Mouse (Mus musculus): ENCODE results near the gene Ldlr. TPM values are rescaled to one million over a fixed set of nuclear protein-coding genes. Genes with fewer than 3 reads are reported as not detected.
A peak's percentile ranks its signal among the peaks of the same experiment; 100 is the strongest.
"Not testable (repeated sequence)": the region's sequence is repeated elsewhere in the genome, so short reads cannot be mapped to it uniquely, and the experiment has no call there.

The Ldlr gene
- 23.8 and 25.6 TPM in 2 replicates for total RNA-seq (2015)
- total RNA-seq (2017), result 50.1 and 51.5 TPM in 2 replicates

GRCm38 (mm10) chr9:21723377-21724146 lies at the start of gene Ldlr:
Gene Ldlr, plus strand, starts transcription at chr9:21723483.
- peak; percentile 74 for ATAC-seq (ENCODE audit: poor library complexity, severe bottlenecking)

GRCm38 (mm10) chr9:21677706-21678105 lies 45.6 kb upstream of the Ldlr start:
- ATAC-seq (ENCODE audit: poor library complexity, severe bottlenecking), result no peak

DNA sequence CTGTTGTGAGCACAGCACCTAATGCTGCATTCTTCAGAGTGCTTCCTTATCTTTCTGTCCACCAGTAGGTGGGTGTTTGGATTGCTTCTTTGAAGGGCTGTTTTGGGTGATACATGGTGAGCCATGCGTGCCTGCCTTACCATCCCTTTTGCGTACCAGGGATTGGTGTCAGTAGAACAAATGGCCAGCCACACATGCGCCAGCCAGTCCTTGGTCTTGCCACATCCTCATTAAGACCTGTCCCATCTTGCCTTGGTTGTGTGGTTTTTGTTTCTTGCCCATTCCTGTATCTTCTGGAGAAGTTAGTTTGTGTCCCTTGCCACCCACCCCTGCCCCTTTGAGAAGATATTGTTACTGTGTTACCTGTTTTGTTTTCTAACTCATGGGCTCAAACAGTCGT lies 42.8 kb upstream of the Ldlr start:
- no peak for ATAC-seq (ENCODE audit: poor library complexity, severe bottlenecking)

DNA sequence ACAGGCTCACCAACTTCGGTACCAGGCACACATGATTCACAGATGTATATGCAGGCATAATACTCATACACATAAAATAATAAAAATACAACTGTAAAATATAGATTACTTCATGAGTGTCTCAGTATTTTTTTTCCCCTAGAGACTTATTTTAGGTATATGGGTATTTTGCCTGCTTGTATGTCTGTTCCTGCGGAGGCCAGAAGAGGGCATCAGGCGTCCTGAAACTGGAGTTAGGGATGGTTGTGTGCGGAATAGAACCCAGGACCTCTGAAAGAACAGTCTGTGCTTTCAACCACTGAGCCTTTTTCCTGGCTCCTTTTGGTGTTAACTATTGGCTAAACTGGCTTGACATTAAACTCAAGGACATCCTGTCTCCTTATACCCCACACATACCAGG lies 40.5 kb upstream of the Ldlr start:
- ATAC-seq (ENCODE audit: poor library complexity, severe bottlenecking), result no peak

GRCm38 (mm10) chr9:21683897-21684296 lies 39.4 kb upstream of the Ldlr start:
- no peak for ATAC-seq (ENCODE audit: poor library complexity, severe bottlenecking)

- ATAC-seq (ENCODE audit: poor library complexity, severe bottlenecking), result no peak
Observed at GRCm38 (mm10) chr9:21688554-21688953, 34.7 kb upstream of the Ldlr start.

- no peak for ATAC-seq (ENCODE audit: poor library complexity, severe bottlenecking)
Observed at GRCm38 (mm10) chr9:21690031-21690430, 33.3 kb upstream of the Ldlr start.

DNA sequence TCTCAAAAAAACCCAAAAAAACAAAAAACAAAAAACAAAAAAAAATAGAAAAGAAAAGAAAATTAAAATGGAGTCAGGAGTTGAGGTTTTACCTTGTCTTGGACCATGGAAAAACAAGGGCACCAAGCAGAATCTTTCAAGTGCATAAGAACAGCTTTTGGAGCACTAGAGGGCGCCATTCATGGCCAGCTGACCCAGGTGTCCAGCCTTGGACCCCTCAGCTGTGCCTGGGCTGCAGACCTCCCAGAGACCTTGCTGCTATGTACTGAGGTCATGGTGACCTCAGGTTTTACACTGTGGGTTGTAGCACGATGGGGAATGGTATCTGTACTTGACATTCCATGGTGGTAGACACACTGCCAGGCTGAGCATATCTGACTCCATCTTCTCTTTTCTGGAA lies 31.4 kb upstream of the Ldlr start:
- no peak for ATAC-seq (ENCODE audit: poor library complexity, severe bottlenecking)

DNA sequence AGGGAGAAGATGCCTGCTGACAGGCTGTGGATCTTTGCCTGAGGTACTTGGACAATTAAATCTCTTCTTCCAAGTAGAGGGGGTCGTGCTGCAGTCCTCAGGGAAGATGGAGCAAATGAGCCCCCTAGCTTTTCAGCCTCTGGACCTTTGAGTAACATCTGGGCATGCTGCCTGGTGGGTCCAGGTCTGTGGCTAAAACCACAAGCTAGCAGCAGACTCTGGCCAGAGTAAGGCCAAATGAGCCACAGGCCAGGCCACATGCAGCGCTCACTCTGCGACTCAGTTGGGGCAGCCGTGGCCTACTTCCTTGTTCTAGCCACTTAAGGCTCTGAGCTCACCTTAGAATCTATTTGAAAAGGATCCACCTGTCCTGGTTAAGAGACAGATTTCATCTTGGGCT lies 30.8 kb upstream of the Ldlr start:
- no peak for ATAC-seq (ENCODE audit: poor library complexity, severe bottlenecking)

- no peak for ATAC-seq (ENCODE audit: poor library complexity, severe bottlenecking)
Observed at GRCm38 (mm10) chr9:21694071-21694470, 29.2 kb upstream of the Ldlr start.

GRCm38 (mm10) chr9:21695229-21695792 lies 28.0 kb upstream of the Ldlr start:
- peak; percentile 20; the same call in 1 of the 2 replicates for ATAC-seq (ENCODE audit: poor library complexity, severe bottlenecking)

DNA sequence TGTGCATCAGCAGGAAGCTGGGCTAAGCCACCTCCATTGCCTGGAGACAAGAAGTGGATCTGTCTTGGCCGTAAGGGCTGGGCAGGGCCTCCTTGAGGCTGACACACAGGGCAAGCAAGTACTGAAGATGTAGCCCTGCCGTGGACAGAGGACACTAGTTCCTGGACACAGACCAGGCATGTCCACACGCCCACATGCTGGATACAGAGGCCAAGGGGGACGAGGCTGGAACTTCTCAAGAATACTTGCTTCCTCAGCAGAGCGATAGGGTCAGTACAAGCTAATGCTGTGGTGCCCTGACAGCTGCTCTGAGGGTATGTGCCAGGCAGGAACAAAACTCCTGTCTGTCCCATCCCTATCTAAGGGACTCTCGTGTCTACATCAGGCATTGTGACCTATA lies 26.2 kb upstream of the Ldlr start:
- no peak for ATAC-seq (ENCODE audit: poor library complexity, severe bottlenecking)

DNA sequence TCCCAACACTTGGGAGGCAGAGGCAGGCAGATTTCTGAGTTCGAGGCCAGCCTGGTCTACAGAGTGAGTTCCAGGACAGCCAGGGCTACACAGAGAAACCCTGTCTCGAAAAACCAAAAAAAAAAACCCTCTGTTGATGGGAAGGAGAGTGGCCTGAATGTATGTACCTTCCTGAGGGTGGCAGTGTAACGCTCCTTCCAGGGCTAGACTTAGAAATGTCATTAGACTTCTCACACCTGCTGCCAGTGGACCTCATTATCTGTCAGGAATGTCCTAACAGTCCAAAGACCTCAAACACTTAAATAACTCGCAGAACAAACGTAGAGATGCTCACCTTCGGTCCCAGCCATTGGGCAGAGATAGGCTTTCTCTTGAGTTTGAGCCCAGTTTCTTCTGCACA lies 24.0 kb upstream of the Ldlr start:
- ATAC-seq (ENCODE audit: poor library complexity, severe bottlenecking), result not testable (repeated sequence)

DNA sequence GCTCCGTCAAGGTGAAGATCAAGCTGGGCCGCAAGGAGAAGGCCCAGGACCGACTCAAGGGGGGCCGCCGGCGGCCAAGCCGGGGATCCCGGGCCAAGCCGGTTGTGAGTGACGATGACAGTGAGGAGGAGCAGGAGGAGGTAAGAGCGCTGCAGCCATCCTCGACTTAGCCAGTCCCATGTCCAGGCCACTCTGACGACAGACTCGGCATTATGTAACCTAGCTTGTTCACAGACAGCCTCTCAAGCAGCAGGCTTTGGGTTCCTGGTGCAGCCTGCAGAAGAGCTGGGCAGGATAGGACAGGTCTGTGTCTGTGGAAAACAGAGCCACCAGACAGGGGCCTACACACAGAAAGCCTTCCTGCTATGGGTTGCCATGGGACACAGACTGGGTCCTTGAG lies 22.2 kb upstream of the Ldlr start:
- no peak for ATAC-seq (ENCODE audit: poor library complexity, severe bottlenecking)

DNA sequence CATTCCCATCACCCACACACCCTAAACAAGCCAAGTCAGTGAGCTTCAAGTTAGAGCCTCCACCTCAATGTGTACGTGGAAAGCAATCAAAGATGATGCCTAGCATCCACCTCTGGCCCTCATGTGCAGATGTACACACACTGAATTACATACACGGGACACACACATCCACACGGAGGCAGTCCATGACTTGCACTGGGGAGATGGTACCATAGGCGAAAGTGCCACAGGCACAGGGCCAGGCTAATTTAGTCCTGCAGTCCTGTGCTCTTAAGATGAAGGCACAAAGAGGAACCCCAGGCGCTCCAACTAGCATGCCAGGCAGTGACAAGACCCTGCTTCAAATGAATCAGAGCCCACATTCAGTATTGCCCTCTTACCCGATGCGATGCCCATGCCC lies 19.8 kb upstream of the Ldlr start:
- no peak for ATAC-seq (ENCODE audit: poor library complexity, severe bottlenecking)

DNA sequence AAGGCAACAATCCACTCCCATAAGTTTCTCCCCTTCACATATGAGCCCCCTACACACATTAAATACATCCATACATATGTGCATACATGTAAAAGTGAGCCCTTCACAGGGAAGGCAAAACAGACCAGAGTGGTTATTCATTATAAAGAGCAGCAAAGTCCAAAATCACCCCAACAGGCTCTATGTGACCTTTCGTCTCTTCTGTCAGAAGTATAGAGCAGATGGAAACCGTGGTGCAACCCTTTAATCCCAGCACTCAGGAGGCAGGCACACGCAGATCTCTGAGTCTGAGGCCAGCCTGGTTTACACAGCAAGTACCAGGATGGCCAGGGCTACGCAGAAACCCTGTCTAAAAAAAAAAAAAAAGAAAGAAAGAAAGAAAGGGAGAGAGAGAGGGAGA lies 17.2 kb upstream of the Ldlr start:
- ATAC-seq (ENCODE audit: poor library complexity, severe bottlenecking), result no peak

GRCm38 (mm10) chr9:21706586-21707265 lies 16.6 kb upstream of the Ldlr start:
- ATAC-seq (ENCODE audit: poor library complexity, severe bottlenecking), result no peak

DNA sequence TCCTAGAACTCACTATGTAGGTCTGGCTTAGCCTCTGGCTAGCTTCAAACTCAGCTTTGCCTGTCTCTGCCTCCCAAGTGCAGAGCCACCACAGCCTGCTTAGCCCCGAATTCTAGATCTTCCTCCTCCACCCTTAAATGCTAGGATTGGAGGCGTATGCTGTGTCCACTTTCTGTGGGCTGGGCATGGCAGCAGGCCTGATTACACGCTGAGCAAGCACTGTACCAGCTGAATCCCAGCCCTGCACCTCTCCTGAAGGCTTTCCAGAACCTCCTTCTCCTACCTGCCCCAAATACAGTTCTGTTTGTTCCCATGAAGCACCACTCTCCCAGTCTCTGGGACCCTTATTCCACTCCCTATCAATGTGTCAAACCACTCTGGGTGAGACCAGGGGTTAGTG lies 13.9 kb upstream of the Ldlr start:
- ATAC-seq (ENCODE audit: poor library complexity, severe bottlenecking), result no peak

DNA sequence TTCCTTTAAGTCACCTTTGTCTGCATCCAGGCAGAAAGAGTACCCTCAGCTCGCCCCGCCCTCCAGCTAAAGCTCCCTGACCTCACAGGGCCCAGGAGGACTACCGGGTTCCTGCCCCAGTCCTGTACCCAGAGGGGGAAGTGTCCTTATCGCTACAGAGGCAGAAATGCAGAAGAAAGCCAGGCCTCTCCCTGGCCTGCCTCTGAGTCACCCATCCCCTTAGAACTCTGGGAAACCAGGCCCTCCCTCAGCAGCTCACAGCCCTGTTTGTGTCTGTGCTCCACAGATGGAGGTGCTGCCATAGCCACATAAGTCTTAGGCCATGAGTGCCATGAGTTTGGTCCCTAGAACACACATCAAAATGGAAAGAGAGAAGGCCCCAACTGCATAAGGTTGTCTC lies 8.0 kb upstream of the Ldlr start:
- ATAC-seq (ENCODE audit: poor library complexity, severe bottlenecking), result peak; percentile 99

GRCm38 (mm10) chr9:21717015-21717414 lies 6.3 kb upstream of the Ldlr start:
- no peak for ATAC-seq (ENCODE audit: poor library complexity, severe bottlenecking)

DNA sequence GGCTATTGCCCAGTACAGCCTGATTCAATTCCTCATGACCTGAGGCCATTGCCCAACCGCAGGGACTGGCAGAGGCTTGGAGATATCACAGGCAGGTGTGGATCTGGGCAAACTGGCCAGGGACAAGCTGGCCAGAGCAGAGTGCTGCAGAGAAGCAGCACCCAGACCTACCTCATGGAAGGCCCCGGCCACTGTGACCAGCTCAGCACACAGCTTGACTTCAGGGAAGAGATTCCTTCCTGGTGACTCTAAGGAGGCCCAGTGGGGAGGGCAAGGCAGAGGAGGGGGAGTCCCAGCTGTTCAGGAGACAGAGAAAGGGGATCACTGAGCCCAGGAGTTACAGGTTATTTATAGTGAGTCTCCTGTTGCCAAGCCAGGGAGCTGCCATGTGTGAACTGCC lies 2.2 kb upstream of the Ldlr start:
- ATAC-seq (ENCODE audit: poor library complexity, severe bottlenecking), result no peak

- peak; percentile 85 for ATAC-seq (ENCODE audit: poor library complexity, severe bottlenecking)
Observed at GRCm38 (mm10) chr9:21724147-21724536, 859 bp downstream of the Ldlr start.
